Mouse (Mus musculus): ENCODE measurements around the gene Bcl10.
"Not testable (repeated sequence)": the region's sequence is repeated elsewhere in the genome, so short reads cannot be mapped to it uniquely, and the experiment has no call there.

The Bcl10 gene

DNA sequence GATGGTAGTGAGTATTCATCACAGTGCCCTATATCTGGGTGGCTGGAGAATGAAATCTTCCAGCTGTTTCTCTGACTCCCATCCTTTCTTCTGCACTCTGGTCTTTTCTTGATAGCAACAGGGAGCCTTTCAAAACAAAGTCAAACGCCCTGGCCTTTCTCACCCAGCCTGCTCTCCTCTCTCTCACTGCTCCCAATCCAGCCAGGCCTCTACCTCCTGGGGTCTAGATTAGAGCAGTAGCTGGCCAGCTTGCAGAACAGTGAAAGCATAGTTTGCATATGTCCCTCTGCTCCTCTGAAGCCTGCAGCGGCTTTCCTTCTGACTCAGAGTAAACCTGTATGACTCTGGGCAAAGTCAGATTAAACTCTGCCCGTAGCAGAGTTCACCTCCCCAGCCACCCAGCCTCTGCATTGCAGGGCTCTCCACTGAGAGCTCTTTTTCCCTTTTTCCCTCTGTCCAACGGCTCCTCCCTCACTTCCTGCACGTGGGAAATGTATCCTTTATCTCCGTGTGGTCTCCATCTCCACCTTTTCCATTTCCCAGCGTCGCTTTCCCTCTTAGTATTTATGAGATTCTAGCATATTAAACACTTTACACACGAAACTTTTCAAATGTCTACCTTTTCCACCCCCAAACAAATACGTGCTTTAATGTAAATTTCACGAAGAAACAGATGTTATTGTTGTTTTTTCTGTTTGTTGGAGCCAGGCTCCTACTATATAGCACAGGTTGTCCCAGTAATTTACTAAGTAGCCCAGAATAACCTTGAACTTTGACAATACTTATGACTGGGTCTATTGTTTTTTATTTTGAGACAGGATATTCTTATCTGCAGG, at the start of gene Bcl10:
TSS of gene Bcl10 (plus strand) at position 786 of the 836 bp plus-strand sequence.
- in situ Hi-C loops (cut with MboI, MseI) = loop anchor here (5.0 to 25.0 kb wide), 4 partner anchors 310 to 1515 kb away; partner anchors contain the start of genes Hs2st1 (in 1 of the 2) and Selenof (in 1 of the 2)

- in situ Hi-C loops (cut with MboI, MseI) = no loop called here
These were observed 49.3 kb upstream of the Bcl10 start for GRCm38 (mm10) chr3:145873271-145873670.

- in situ Hi-C loops (cut with MboI, MseI) = no loop called here
These were observed 48.5 kb upstream of the Bcl10 start for GRCm38 (mm10) chr3:145874126-145874525.

DNA sequence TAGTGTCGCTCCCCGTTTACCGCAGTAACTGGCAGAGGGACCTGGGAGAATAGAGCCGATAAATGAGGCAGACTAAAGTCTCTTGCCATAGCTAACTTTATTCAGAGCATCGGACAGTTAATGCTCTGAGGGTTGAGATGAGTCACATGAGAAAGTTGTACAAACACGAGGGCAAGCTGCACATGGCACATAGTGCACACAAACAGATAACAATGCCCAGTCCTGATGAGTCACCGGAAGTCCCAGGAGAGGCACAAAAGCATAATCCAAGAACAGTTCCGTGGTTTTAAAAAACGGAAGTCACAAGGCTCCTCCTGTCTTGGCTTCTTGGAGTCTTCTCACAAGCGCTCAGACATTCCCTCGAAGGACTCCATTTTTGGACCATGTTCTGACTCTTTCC, 46.5 kb upstream of the Bcl10 start:
- in situ Hi-C loops (cut with MboI, MseI) = no loop called here

DNA sequence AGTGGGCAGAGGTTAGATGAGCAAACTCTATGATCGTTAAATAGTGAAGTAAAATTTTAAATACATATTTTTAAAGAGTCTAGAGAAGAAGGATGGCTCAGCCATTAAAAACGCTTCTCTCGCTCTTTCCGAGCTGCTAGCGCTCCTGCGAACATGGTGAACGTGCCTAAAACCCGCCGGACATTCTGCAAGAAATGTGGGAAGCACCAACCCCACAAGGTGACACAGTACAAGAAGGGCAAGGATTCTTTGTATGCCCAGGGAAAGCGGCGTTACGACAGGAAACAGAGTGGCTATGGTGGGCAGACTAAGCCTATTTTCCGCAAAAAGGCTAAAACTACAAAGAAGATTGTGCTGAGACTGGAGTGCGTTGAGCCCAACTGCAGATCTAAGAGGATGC, 43.7 kb upstream of the Bcl10 start:
- in situ Hi-C loops (cut with MboI, MseI) = not testable (repeated sequence)

DNA sequence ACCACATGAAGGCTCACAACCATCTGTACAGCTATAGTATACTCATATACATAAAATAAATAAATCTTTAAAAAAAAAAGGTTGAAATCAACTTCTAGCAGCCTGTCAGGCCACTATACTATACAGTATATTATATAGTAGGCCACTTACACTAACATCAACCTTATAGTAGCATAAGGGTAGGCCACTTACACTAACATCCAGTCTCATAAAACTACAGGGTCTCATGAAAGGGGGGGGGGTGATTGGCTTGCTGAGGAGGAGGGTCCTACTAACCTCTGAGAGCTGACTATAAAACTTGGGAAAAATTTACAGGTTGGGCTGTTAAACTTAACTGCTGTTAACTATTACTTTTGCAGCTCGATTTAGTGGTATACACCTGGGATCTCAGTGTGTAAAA, 42.3 kb upstream of the Bcl10 start:
- in situ Hi-C loops (cut with MboI, MseI) = no loop called here

- in situ Hi-C loops (cut with MboI, MseI) = no loop called here
These were observed 40.3 kb upstream of the Bcl10 start for GRCm38 (mm10) chr3:145882076-145882874.

- in situ Hi-C loops (cut with MboI, MseI) = no loop called here
These were observed 39.4 kb upstream of the Bcl10 start for GRCm38 (mm10) chr3:145883233-145883632.

- in situ Hi-C loops (cut with MboI, MseI) = no loop called here
These were observed 37.2 kb upstream of the Bcl10 start for GRCm38 (mm10) chr3:145885376-145885775.

DNA sequence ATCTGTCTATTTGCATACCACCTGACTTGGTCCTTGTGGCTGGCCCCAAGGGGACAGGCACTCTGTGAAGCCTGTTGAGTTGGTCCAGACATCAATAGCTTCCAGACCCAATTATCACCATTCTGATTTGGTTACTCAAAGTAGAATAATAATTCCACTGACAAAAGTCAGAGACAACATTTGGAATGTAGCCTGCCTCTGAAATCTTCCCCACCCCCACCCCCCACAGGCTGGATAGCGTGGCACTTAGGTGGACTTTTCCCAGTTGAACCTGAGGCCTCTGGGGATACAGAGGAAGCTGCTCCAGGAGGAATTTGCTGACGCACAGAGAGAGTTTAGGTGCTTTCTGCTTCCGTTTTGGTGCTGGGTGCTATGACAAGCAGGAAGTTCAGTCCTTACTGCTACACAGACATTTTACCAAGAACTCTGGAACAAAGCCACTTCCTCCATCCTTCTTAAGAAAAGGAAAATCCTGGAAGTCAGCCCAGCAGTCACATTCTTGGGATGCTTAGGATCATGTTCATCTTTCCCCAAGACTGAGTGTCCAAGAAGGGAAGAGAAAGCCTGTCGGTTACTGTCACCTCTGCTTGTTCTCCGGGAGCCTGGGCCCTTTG, 36.6 kb upstream of the Bcl10 start:
- in situ Hi-C loops (cut with MboI, MseI) = no loop called here

DNA sequence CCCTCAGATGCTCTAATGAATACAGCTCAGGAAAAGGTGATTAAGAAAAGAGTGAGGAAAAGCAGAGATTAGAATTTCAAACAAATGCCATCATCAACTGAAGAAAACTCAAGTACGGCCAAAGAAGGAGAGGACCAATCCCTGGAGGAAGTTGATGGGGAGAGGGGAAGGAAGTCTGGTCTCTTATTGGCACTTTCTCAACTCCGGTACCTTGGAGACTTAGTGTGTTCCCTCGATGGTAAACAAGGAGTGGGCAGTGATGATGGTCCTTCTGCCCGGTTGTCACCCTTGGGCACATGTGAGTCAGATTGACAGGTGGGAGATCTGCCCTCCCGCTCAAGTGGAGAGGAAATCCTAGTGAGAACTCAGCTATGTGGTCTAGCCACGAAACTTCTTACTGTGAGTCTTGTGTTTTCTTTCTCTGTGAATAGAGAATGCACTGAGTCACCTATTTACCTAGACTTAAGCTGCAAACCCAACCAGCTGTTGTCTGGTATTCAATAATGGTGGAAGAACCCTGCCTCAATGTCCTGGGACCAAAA, 35.1 kb upstream of the Bcl10 start:
- in situ Hi-C loops (cut with MboI, MseI) = no loop called here

GRCm38 (mm10) chr3:145890346-145891132, 32.1 kb upstream of the Bcl10 start:
- in situ Hi-C loops (cut with MboI, MseI) = no loop called here

DNA sequence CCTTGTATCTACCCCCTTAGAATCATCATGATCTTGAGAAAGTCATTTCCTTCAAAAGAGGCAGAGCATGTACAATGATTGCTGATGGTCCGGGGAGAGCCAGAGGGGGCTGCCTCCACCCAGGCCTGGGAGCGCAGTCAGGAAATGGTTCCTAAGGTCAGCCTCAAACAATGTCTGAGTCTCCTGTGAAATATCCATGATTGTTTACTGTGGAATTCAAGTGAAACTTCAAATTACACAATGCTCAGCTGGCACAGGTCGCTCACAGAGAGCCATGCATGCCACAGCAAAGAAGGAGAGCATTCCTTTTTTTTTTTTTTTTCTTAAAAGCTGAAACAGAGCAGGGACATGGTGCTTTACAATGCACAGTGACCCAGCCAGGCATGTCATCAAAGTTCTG, 30.2 kb upstream of the Bcl10 start:
- in situ Hi-C loops (cut with MboI, MseI) = no loop called here

DNA sequence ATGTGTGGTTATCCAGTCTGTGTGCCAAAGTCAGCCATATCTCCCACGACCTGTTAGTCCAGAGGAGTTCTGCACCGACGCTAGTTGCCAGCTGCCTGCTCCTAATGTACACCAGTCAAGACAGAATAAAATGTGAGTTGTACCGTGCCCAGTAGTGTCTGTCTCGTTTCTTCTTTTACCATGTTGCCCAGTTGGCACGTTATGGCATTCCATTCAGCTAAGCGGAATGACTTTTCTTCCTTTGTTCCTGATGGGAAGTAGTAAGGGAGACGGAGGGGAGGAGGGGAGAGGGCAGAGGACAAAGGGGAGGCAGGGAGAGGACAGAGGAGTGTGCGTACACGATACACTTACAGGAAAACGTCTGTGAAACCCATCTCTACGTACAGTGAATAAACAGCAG, 28.5 kb upstream of the Bcl10 start:
- in situ Hi-C loops (cut with MboI, MseI) = no loop called here

DNA sequence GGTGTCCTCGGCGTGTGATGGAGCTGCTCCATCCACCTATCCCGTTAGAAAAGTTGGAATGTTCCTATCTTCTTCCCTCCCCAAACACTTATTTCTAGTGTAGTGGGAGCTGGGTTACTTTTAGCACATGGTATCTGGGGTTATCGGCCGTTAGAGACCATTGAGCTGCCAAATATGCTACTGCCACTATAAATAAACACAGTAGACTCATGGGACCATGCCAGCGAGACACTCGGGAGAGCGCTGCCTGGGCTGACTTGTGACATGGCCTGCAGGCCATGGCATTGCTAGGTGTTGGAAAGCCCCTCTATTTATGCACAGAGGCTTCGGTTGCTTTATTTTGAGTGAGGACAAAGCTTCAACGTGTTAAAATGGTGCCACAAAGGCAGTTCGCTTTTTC, 24.9 kb upstream of the Bcl10 start:
- in situ Hi-C loops (cut with MboI, MseI) = no loop called here

DNA sequence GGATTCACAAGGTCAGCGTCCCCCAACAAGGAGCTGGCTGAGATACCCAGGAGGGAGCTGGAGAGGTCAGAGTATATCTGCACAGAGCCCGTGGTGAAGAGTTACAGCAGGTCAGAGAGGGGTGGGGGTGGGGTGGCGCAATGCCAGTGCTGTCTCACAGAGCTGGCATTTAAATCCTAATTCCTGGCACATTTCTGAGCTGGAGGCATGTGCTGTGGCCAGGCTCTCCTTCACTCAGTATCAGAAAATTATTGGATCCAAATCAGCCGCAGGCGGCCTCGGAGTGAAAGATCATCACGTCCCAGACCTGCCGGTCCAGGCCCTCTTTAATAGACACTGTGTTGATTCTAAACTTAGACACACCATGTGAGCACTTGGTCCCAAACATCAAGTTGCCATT, 22.8 kb upstream of the Bcl10 start:
- in situ Hi-C loops (cut with MboI, MseI) = loop anchor here (5.0 to 25.0 kb wide), 2 partner anchors 288 to 493 kb away; no protein-coding TSS in a partner anchor

- in situ Hi-C loops (cut with MboI, MseI) = loop anchor here (5.0 to 25.0 kb wide), 2 partner anchors 291 to 496 kb away; no protein-coding TSS in a partner anchor
These were observed 19.1 kb upstream of the Bcl10 start for GRCm38 (mm10) chr3:145903530-145903929.

DNA sequence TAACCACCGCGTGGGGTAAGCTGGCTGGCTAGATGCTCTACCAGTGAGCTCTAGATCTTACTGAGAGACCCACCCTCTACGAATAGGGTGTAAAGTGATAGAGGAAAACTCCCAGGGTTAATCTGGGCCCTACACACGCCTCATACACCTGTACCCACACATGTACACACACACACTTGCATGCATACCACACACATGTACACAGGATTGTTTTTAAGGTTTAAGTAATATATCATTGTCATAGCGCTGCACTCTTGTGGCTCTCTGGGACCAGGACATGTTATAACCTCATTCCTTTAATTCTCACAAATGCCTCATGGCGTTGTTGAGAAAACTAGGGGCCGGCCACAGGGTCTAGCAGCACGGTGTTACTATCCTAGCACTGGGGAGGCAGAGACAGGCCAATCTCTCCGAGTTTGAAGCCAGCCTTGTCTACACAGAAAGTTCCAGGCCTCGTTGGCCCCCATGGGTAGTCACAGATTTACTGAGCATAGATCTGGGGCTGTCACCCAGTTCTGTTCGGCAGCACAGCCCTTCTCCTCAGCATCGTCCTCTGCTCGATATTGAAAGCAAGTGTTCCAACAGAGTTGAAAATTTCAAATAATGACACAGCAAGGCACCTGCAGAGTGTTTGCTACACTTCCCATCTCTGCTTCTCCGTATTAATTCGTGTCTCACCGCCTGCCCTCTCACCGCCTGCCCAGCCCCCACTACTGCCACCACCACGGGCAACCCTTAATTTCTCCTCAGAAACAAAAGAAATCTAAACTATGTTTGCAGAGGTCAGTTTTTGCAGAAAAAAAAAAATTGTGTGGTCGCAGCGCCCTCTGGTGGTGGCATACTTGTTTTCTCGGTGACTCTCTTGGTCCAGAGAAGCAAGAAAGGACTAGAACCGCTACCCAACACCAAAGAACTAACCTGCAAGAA, 17.5 kb upstream of the Bcl10 start:
- in situ Hi-C loops (cut with MboI, MseI) = loop anchor here (5.0 to 25.0 kb wide), 2 partner anchors 293 to 498 kb away; no protein-coding TSS in a partner anchor

DNA sequence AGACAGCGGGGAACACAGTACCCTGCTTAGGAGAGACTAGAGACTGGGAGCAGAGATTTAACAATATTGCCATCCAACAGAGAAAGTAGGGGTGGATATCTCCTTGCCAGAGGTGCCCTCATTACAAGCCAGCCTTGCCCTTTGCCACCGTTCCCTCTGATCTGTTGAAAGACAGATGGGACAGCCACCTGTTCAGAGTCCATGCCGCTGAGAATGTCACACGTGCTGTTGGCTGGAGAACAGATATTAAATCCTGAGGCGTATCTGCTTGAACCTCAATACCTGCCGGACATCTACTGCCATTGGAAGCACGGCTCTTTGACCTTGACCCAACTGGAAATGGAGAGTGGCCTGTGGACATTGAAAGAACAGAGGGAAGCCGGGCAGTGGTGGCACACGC, 16.0 kb upstream of the Bcl10 start:
- in situ Hi-C loops (cut with MboI, MseI) = loop anchor here in 1 of 2 experiments (25.0 kb wide), 1 partner anchor 294 kb away; no protein-coding TSS in a partner anchor

- in situ Hi-C loops (cut with MboI, MseI) = loop anchor here (10.0 to 25.0 kb wide), 2 partner anchors 300 to 328 kb away; no protein-coding TSS in a partner anchor
These were observed 10.1 kb upstream of the Bcl10 start for GRCm38 (mm10) chr3:145912512-145912911.
